Comparison of ENCODE assay signal across 26 mouse cellular contexts in the genomic region with DNA sequence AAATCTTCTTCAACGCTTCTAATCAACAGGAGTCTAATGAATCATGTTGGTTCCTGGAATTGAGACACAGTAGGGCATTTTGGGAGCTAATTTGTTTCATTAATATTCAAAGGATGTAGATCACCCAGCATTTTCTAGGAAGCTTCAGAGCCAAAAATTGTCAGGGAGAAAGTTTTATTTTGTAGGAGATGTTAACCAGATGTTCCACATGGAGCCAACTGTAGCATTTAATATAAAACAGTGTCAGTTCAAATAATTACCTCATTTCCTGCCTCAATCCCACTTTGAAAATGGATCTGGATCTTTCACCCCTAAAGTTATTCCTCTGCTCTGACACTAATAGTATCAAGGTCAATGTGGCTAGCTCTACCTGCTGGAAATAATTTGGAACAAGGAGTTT.
DNase-seq lines count a peak whose midpoint lies in the region; ATAC-seq lines count a peak whose summit lies in the region.
"Had no signal": no experiment of that assay in that cellular context is flagged by ENCODE, and none has a peak within 500 bp of the region (broad histone marks: within the 10 kb centered on the region; RNA-seq: fewer than 3 reads in every experiment).

No protein-coding gene starts in this region.

- 44% methylated on average over 1 of the region's 1 CpGs for WGBS in forebrain, embryonic 14.5 days
- WGBS in forebrain, embryonic 15.5 days: 40% methylated on average over 1 of the region's 1 CpGs

- no peak overlapping the region for H3K27ac ChIP-seq in forebrain, embryonic 14.5 days (ENCODE audit: low read depth, low read length)
- H3K27ac ChIP-seq in forebrain, embryonic 15.5 days (replicated peaks): no peak overlapping the region
- H3K27ac ChIP-seq: embryonic facial prominence, embryonic 12.5 days; forebrain, embryonic 12.5 days; heart, adult 2 months; heart, embryonic 10.5 days; heart, embryonic 13.5 days; hindbrain, embryonic 15.5 days had no signal

- no peak overlapping the region for H3K4me3 ChIP-seq in forebrain, embryonic 14.5 days (ENCODE audit: low read depth, low read length)
- H3K4me3 ChIP-seq in forebrain, embryonic 15.5 days: no peak overlapping the region
- H3K4me3 ChIP-seq: embryonic facial prominence, embryonic 12.5 days; erythroblast, embryonic 14.5 days; forebrain, embryonic 12.5 days; heart, adult 2 months; heart, embryonic 10.5 days; heart, embryonic 13.5 days; hindbrain, embryonic 15.5 days had no signal

- no peaks in the 10 kb centered on the region for H3K4me1 ChIP-seq in forebrain, embryonic 14.5 days (ENCODE audit: control insufficient read depth, insufficient read depth, low read length)
- no peaks in the 10 kb centered on the region for H3K4me1 ChIP-seq in forebrain, embryonic 15.5 days
- H3K4me1 ChIP-seq: embryonic facial prominence, embryonic 12.5 days; forebrain, embryonic 12.5 days; heart, embryonic 10.5 days; heart, embryonic 13.5 days; hindbrain, embryonic 15.5 days had no signal

- ATAC-seq in forebrain, embryonic 14.5 days: no peak
- no peak for ATAC-seq in forebrain, embryonic 15.5 days (replicated peaks)
- ATAC-seq in granulocyte monocyte progenitor cell, adult 5-6 weeks (replicated peaks; ENCODE audit: poor library complexity, severe bottlenecking): no peak
- ATAC-seq: forebrain, postnatal 0 days; intestine, postnatal 0 days; Patski had no signal

- peak; percentile 5 for DNase-seq in embryo, embryonic 10.5 days (ENCODE audit: low spot score)
- DNase-seq in embryo, embryonic 10 days (ENCODE audit: low spot score): no peak
- DNase-seq in forebrain, embryonic 14.5 days (ENCODE audit: low spot score): peak; percentile 20
- DNase-seq in Muller cell, postnatal 12 days (ENCODE audit: inconsistent ontology term): peak; percentile 55
- peak; percentile 12 for DNase-seq in forelimb bud, embryonic 11.5 days (ENCODE audit: low read depth, low spot score)
- DNase-seq: adrenal gland, postnatal 10 days; adrenal gland, postnatal 36 days; cerebellum, adult 11 months; cerebellum, adult 2 months; cerebellum, adult 9-11 months; cerebellum, postnatal 25 days; forebrain, postnatal 0 days; gastrocnemius, postnatal 25 days; heart, adult 2 months; heart, postnatal 14 days; heart, postnatal 4 days had no signal

- H3K27me3 ChIP-seq in forebrain, embryonic 14.5 days (replicated peaks; ENCODE audit: control insufficient read depth, insufficient read depth, low read length): no peaks in the 10 kb centered on the region
- H3K27me3 ChIP-seq in forebrain, embryonic 15.5 days: no peaks in the 10 kb centered on the region
- H3K27me3 ChIP-seq: embryonic facial prominence, embryonic 12.5 days; forebrain, embryonic 12.5 days; heart, embryonic 13.5 days; hindbrain, embryonic 15.5 days had no signal

- no peak overlapping the region for H3K4me2 ChIP-seq in forebrain, embryonic 14.5 days (ENCODE audit: low read length)
- no peak overlapping the region for H3K4me2 ChIP-seq in forebrain, embryonic 15.5 days (replicated peaks)
- H3K4me2 ChIP-seq: embryonic facial prominence, embryonic 12.5 days; forebrain, embryonic 12.5 days; heart, embryonic 13.5 days; hindbrain, embryonic 15.5 days had no signal

- H3K9me3 ChIP-seq in forebrain, embryonic 14.5 days (replicated peaks; ENCODE audit: control insufficient read depth, low read length): no peaks in the 10 kb centered on the region
- no peaks in the 10 kb centered on the region for H3K9me3 ChIP-seq in forebrain, embryonic 15.5 days
- H3K9me3 ChIP-seq: embryonic facial prominence, embryonic 12.5 days; forebrain, embryonic 12.5 days; heart, embryonic 10.5 days; heart, embryonic 13.5 days; hindbrain, embryonic 15.5 days had no signal

- no peak overlapping the region for H3K9ac ChIP-seq in forebrain, embryonic 14.5 days (ENCODE audit: low read length)
- no peak overlapping the region for H3K9ac ChIP-seq in forebrain, embryonic 15.5 days (replicated peaks)
- H3K9ac ChIP-seq: embryonic facial prominence, embryonic 12.5 days; forebrain, embryonic 12.5 days; forebrain, postnatal 0 days; heart, embryonic 13.5 days; hindbrain, embryonic 15.5 days had no signal

- H3K36me3 ChIP-seq in forebrain, embryonic 14.5 days (ENCODE audit: control insufficient read depth, insufficient read depth, low read length): no peaks in the 10 kb centered on the region
- H3K36me3 ChIP-seq in forebrain, embryonic 15.5 days: no peaks in the 10 kb centered on the region
- H3K36me3 ChIP-seq: embryonic facial prominence, embryonic 12.5 days; forebrain, embryonic 12.5 days; heart, embryonic 10.5 days; heart, embryonic 13.5 days; hindbrain, embryonic 15.5 days had no signal
